Mouse (Mus musculus): ENCODE data around the gene Trf.

Trf gene

GRCm38 (mm10) chr9:103230151-103230951, at the start of gene Trf, which contains the start of gene Gm20425:
Gene Trf (minus strand): TSS chr9:103230444.
Gene Gm20425 (minus strand): TSS chr9:103230307.
- peak; percentile 41 to 62 for DNase-seq

DNA sequence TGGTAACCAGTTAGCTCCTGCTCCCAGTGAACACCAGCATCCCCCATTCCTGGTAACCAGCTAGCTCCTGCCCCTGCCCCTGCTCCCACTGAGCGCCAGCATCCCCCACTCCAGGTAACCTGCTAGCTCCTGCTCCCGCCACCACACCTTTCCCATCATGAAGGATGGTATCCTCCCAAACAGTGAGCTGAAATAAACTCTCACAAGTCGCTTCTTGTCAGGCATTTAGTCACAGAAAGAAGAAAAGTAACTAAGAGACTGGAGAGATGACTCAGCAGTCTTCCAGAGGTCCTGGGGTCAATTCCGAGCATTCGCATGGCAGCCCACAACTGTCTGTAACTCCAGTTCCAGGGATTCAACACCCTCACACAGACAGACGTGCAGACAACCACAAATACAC, 46.6 kb upstream of the Trf start:
- no peak for DNase-seq

- DNase-seq: no peak
These were observed 45.4 kb upstream of the Trf start for GRCm38 (mm10) chr9:103275676-103276075.

DNA sequence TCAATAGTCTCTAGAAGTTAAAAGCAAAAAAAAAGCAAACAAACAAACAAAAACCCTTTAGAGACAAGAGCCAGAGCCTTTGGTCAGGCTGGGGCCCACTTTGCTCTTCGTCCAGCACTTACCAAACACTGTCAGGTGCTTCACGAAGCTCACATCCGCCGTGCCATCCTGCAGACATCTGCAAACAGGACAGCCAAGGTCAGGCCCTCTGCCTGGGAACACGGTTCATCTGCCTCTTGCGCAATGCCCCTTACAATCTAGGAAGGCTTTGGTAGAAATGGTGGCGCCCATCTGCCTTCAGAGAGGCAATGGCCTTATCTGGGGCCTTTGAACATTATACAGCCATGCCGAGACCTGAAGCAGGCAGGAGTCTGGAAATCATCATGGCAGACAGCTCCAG, 44.6 kb upstream of the Trf start:
- no peak for DNase-seq

- no peak for DNase-seq
These were observed 40.9 kb upstream of the Trf start for GRCm38 (mm10) chr9:103271104-103271503.

DNA sequence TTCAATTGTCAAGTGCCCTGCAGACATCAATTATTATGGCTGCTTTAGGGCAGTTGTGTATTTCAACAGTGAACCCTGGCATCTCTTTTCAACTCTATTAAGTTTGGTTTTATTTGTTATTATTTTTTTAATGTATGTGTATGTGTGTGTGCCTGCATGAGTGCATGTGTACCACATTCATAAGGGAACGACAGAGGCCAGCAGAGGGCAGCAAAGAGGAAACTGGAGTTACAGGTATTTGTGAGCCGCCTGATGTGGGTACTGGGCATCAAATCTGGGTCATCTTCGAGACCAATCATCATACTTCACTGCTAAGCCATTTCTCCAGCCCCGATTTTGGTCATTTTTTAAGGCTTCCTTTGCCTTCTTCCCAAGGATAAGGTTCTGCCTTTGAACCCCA, 35.5 kb upstream of the Trf start:
- no peak for DNase-seq

GRCm38 (mm10) chr9:103252906-103253305, 22.7 kb upstream of the Trf start:
- no peak for DNase-seq

DNA sequence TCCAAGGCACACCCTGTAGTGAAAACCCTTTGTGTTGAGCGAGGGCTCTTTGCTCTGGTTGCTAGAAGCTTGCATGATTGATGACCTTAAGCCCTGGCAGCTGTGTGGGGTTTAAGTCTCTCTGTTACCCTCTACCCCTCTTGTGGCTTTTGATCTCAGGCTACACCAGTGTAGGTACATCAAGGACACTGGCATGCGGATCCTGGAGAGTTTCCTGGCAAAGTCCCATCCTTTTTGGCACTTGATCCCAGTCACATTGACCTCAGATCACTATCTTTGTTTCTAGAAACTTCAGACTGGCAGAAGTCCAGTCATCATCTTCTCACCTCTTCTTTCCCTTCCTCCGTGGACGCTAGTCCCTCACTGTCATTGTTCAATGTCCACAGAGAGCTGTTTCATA, 18.4 kb upstream of the Trf start:
- no peak for DNase-seq

- DNase-seq: no peak
These were observed 16.4 kb upstream of the Trf start for GRCm38 (mm10) chr9:103246526-103247168.

DNA sequence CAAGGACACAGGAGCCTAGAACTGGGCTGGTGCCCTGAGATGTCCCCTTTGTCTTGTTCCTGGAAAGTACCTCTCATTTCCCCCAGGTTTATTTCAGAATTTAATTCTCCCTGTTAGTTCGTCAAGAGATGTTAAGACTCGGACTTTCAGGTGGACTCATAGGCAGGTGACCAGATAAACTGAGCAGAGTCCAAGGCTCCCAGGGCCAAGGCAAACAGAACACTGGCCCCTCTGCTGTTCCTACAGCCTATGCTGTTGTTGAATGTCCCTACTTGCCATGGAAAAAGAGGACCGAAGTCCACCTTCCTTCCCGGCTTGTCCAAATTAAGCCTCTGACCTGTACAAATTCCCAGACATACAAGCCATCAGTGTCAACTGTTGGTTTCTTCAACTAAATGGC, 13.4 kb upstream of the Trf start:
- DNase-seq: no peak

GRCm38 (mm10) chr9:103241206-103241605, 11.0 kb upstream of the Trf start:
- DNase-seq: no peak

DNA sequence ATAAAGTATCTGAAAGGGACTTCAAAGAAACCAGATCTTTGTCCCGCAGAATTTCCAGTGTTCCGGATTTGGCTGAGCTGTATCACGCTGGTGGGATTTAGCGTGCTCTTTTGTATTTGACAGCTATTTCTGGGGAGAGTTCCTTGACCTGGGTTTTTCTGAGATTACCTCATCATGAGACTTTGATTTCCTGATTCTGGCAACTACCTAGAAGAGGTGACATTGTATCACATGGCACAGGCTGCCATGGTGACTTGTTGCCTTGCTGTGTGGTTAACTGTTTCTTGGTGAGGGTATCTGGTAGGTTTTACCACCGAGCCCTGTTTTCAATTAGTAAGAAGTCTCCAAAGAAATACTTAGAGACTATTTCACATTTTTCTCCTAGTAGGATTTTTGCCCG, 9.2 kb upstream of the Trf start:
- DNase-seq: no peak

DNA sequence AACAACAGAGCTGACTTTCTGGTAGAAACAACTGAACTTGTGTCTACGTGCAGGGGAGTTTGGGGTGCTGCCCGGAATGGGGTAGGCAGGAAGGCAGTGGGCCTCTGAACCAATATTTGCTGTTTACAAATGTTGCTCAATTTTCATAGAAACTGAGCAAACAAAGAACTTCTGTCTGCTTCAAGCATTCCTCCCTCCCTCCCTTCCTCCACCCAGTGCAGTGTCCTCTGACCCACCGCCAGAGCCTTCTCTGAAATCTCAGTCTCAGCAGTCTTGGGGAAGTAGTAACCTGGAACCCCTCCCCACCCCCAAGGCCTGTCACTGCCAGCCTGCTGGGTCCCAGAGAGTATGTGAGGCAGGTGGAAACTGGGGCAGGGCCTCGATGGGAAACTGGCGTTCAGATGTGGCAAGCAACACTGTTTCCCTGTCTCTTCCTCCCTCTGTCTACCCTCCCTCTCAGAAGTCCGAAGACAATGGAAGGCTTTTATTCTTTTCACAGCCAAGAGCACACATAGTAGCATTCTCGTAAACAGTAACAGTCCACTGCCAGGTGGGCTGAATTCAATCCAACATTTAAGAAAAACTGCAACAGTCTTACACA, 4.4 kb upstream of the Trf start:
- peak; percentile 6 to 26 for DNase-seq

DNA sequence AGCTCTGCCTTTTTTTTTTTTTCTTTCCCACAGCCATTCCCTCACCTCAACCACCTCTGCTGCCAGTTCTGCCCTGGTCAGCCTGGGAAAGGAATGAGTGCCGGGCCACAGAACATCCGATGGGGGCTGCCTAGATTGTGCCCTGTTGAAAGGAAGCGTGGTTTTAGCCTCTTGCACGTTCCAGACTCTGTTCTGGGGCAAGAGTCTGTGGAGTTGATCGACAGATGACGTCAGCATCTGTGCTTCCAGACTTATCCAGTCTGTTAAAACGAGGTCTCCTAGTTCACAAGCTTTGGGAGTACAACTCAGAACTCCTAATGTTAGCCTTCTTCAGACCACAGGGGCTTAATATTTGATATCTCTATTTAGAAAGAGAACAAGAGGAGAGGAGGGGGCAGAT, 3.8 kb upstream of the Trf start:
- no peak for DNase-seq

DNA sequence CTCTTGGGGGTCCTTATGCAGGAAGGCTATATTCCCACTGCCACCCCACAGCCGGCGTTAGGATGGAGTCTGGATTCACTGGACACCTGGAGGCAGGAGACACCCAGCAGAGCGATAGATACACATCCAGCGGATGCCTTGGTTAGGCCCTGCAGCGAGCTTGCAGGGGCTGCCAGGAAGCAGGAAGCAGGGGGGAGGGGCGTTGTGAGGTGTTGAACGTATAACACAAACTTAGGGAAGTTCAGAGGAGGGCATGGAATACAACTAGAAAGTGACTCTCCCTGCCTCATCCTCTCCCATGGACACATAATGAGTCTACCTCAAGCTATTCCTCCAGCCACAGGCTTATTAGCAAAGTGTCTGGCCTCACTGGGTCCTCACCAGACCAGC, 2.8 kb upstream of the Trf start:
- peak in 1 of 2 experiments; percentile 11 for DNase-seq

DNA sequence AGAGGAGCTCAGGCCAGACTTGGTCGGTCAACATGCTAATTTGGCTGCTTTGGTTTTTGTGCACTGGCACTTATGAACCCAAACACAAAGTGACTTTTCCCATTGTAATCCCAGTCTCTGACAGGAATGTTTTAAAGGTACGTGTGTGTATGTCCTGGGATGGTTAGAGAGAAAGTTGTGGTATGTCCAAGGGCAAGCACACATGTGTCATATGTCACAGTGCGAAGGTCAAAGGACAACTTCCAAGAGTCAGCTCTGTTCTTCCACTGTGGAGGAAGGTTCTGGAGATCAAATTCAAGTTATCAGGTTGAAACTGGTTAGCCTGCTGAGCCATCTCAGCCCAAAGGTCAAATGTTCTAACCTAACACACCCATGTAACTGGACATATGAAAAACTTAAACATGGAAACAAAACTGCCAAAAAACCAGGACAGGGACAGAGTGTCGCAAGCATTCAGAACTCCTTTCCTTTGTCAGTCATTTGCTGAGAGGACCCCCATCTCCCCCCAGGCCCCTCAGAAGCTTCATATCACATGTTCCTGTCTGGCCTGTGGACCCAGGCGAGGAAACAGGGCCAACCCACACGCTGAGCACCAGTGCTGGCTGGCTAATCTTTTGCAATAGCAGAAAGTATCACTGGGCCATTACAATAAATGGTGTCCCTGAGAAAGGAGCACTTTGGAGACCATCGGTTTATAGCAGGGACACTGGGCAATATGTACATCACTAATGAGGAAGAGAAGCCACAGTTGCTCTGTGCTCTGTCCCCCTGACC, 2.2 kb upstream of the Trf start:
- DNase-seq: no peak

GRCm38 (mm10) chr9:103229037-103229867, 992 bp downstream of the Trf start:
- DNase-seq: no peak

GRCm38 (mm10) chr9:103228370-103229003, 1.8 kb downstream of the Trf start:
- no peak for DNase-seq

GRCm38 (mm10) chr9:103227760-103228159, 2.5 kb downstream of the Trf start:
- DNase-seq: no peak

DNA sequence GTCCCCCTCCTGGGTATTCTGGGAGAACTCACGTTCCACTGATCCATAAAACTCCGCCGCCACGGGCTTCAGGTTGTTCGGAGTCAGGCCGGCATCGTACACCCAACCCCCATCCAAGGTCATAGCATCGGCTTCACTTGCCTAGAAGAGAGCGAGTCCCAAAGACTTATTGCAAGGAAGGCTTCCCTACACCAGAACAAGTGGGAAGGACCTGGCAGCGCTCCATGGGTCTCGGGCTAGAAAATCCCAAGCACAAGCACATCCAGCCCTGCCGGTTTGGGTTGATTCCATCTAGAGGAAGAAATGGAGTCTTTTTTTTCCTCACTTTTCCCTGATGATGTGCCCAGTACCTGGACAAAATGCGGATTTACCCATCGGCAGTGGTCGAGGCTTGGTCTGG, 3.4 kb downstream of the Trf start:
- DNase-seq: peak; percentile 69

DNA sequence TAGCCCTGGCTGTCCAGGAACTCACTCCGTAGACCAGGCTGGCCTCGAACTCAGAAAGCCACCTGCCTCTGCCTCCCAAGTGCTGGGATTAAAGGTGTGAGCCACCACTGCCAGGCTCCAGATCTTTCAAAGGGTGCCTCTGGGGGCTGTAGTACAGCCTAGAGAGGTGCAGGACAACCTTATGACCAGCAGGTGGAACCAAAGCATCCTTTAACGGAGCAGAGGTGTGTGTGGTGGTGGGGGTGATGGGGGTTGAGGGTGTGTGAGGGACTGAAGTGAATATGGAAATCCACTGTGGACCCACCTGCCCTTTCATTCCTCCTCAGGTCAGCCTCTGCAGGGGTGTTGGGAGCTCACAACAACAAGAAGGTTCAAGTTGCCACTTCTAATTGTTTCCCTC, 4.8 kb downstream of the Trf start:
- DNase-seq: peak; percentile 35 to 42

- no peak for DNase-seq
These were observed 5.5 kb downstream of the Trf start for GRCm38 (mm10) chr9:103224721-103225120.

Measured in kidney, postnatal 4 days (tissue).